Mouse (Mus musculus) liver, adult 2 months (tissue): Measurements from ENCODE around the gene Fmnl3.

Source experiments
- CTCF ChIP-seq: fragments of 200-500 bp; IDR thresholded peaks from 2 replicates; pipeline ENCODE4 v1.5.1; 2011; ENCODE audit warnings: low read depth, low read length, control low read depth
- POLR2A ChIP-seq: fragments of 200-500 bp; IDR thresholded peaks from 2 replicates; pipeline ENCODE4 v1.6.1; 2011; ENCODE audit warnings: low read length, control low read depth; ENCODE audit not compliant: insufficient read depth; ENCODE audit errors: extremely low read depth

GRCm38 (mm10) chr15:99335801-99336320 lies 34.4 kb downstream of the Fmnl3 start:
- TF ChIP-seq POLR2A (no peak), CTCF (no peak)
